Mouse (Mus musculus) midbrain, embryonic 14.5 days (tissue): ENCODE measurements around the gene Cap2. TPM values are rescaled to one million over a fixed set of nuclear protein-coding genes. Genes with fewer than 3 reads are reported as not detected.
A peak's percentile ranks its signal among the peaks of the same experiment; 100 is the strongest.

ENCODE experiments used
- ATAC-seq: fragments of 200-750 bp; cut with Nextera tagmentation; 2 replicates; pipeline ENCODE4 v1.8.0; 2017; ENCODE audit warnings: moderate number of reproducible peaks, moderate library complexity; ENCODE audit not compliant: low FRiP score, low TSS enrichment
- DNase-seq: peaks from one replicate; pipeline ENCODE4 v3.0.0-alpha.2; 2015
- H3K27ac ChIP-seq: fragments of 300-500 bp; sonication (generic); replicated peaks from 2 replicates; pipeline ENCODE4 v1.5.1; 2014; ENCODE audit warnings: mild to moderate bottlenecking, low read depth, low read length, moderate library complexity
- H3K27me3 ChIP-seq: fragments of 300-500 bp; sonication (generic); 2 replicates; pipeline ENCODE4 v1.6.1; 2014; ENCODE audit warnings: low read length, control low read depth, mixed read lengths; ENCODE audit not compliant: control insufficient read depth, insufficient read depth
- H3K36me3 ChIP-seq: fragments of 300-500 bp; sonication (generic); 2 replicates; pipeline ENCODE4 v1.6.1; 2014; ENCODE audit warnings: low read length, control low read depth; ENCODE audit not compliant: control insufficient read depth, insufficient read depth
- H3K4me1 ChIP-seq: fragments of 300-500 bp; sonication (generic); 2 replicates; pipeline ENCODE4 v1.6.1; 2014; ENCODE audit warnings: mild to moderate bottlenecking, antibody characterized with exemption, low read length, control low read depth; ENCODE audit not compliant: control insufficient read depth, insufficient read depth
- H3K4me2 ChIP-seq: fragments of 300-500 bp; sonication (generic); 2 replicates; pipeline ENCODE4 v1.6.1; 2014; ENCODE audit warnings: mild to moderate bottlenecking, low read length, moderate library complexity
- H3K4me3 ChIP-seq: fragments of 300-500 bp; sonication (generic); replicated peaks from 2 replicates; pipeline ENCODE4 v1.5.1; 2014; ENCODE audit warnings: low read depth, low read length
- H3K9ac ChIP-seq: fragments of 300-500 bp; sonication (generic); replicated peaks from 2 replicates; pipeline ENCODE4 v1.6.1; 2014; ENCODE audit warnings: mild to moderate bottlenecking, low read length, moderate library complexity
- H3K9me3 ChIP-seq: fragments of 300-500 bp; sonication (generic); 2 replicates; pipeline ENCODE4 v1.6.1; 2016; ENCODE audit warnings: low read length, control low read depth, mixed read lengths; ENCODE audit not compliant: control insufficient read depth
- WGBS: fragments of 180-500 bp; shearing (Covaris S2); extraction: QIAGEN DNeasy Blood & Tissue Kit; methylation state at CpG from one replicate; pipeline ENCODE4 v1.1.7; 2014; 5-methylcytosine and 5-hydroxymethylcytosine counted together
- polyA plus RNA-seq: library from polyadenylated mRNA; unstranded; fragments of >200 nt; fragmentation: Nextera tagmentation; extraction: Ambion mirVana; gene quantifications from 2 replicates; pipeline ENCODE4 v1.2.1, GENCODE M21; 2014

Cap2 gene
- polyA plus RNA-seq, 1 experiment from 2014 or later = 6.6 TPM

GRCm38 (mm10) chr13:46616673-46617362, 115.2 kb downstream of the Cap2 start:
- Histone ChIP-seq H3K9ac (no peak overlapping the region), H3K4me1 (no peaks in the 10 kb centered on the region), H3K36me3 (no peaks in the 10 kb centered on the region), H3K27ac (no peak overlapping the region), H3K9me3 (no peaks in the 10 kb centered on the region), H3K27me3 (no peaks in the 10 kb centered on the region), H3K4me3 (no peak overlapping the region), H3K4me2 (no peak overlapping the region)
- DNase-seq (no peak), ATAC-seq (no peak)
- 87% methylated on average over 19 of the region's 19 CpGs for WGBS

GRCm38 (mm10) chr13:46619633-46620032, 118.0 kb downstream of the Cap2 start:
- DNase-seq (peak; percentile 21), ATAC-seq (no peak)
- no peak overlapping the region for H3K4me3 ChIP-seq
- H3K27me3 ChIP-seq = no peaks in the 10 kb centered on the region
- no peak overlapping the region for H3K9ac ChIP-seq
- H3K36me3 ChIP-seq = no peaks in the 10 kb centered on the region
- no peak overlapping the region for H3K4me2 ChIP-seq
- no peaks in the 10 kb centered on the region for H3K4me1 ChIP-seq
- no peak overlapping the region for H3K27ac ChIP-seq
- H3K9me3 ChIP-seq = no peaks in the 10 kb centered on the region
- WGBS = 48% methylated on average over 11 of the region's 11 CpGs

- no peak for ATAC-seq
- no peak overlapping the region for H3K4me2 ChIP-seq
- no peak overlapping the region for H3K9ac ChIP-seq
- H3K9me3 ChIP-seq = no peaks in the 10 kb centered on the region
- DNase-seq = no peak
- no peaks in the 10 kb centered on the region for H3K27me3 ChIP-seq
- no peaks in the 10 kb centered on the region for H3K4me1 ChIP-seq
- no peaks in the 10 kb centered on the region for H3K36me3 ChIP-seq
- 81% methylated on average over 7 of the region's 7 CpGs for WGBS
- H3K4me3 ChIP-seq = no peak overlapping the region
- H3K27ac ChIP-seq = no peak overlapping the region
Observed at GRCm38 (mm10) chr13:46620964-46621757, 119.5 kb downstream of the Cap2 start.

GRCm38 (mm10) chr13:46626608-46627007, 125.0 kb downstream of the Cap2 start:
- Histone ChIP-seq H3K9me3 (no peaks in the 10 kb centered on the region), H3K36me3 (no peaks in the 10 kb centered on the region), H3K27me3 (no peaks in the 10 kb centered on the region), H3K27ac (no peak overlapping the region), H3K4me1 (peaks cover 5% of the 10 kb centered on the region; the same call in 1 of the 2 replicates), H3K4me2 (no peak overlapping the region), H3K9ac (no peak overlapping the region), H3K4me3 (no peak overlapping the region)
- ATAC-seq (no peak), DNase-seq (no peak)
- 87% methylated on average over 9 of the region's 9 CpGs for WGBS

- peak; percentile 70 for DNase-seq
- Histone ChIP-seq H3K4me1 (peaks cover 6% of the 10 kb centered on the region), H3K27ac (0 out of 2 replicates have a peak overlapping the region, but pooled peaks have one; percentile 49), H3K36me3 (no peaks in the 10 kb centered on the region), H3K9me3 (no peaks in the 10 kb centered on the region), H3K4me3 (no peak overlapping the region), H3K4me2 (no peak overlapping the region), H3K9ac (no peak overlapping the region), H3K27me3 (no peaks in the 10 kb centered on the region)
- 64% methylated on average over 10 of the region's 10 CpGs for WGBS
- no peak for ATAC-seq
Observed at GRCm38 (mm10) chr13:46627841-46628240, 126.2 kb downstream of the Cap2 start.

GRCm38 (mm10) chr13:46629391-46629790, 127.7 kb downstream of the Cap2 start:
- Histone ChIP-seq H3K9me3 (no peaks in the 10 kb centered on the region), H3K4me3 (no peak overlapping the region), H3K36me3 (no peaks in the 10 kb centered on the region), H3K9ac (no peak overlapping the region), H3K4me2 (no peak overlapping the region), H3K4me1 (peaks cover 22% of the 10 kb centered on the region), H3K27ac (no peak overlapping the region), H3K27me3 (no peaks in the 10 kb centered on the region)
- no peak for DNase-seq
- ATAC-seq = no peak
- 84% methylated on average over 6 of the region's 6 CpGs for WGBS

GRCm38 (mm10) chr13:46632796-46633195, 131.1 kb downstream of the Cap2 start:
- no peak overlapping the region for H3K4me3 ChIP-seq
- H3K4me2 ChIP-seq = no peak overlapping the region
- H3K9me3 ChIP-seq = no peaks in the 10 kb centered on the region
- H3K27me3 ChIP-seq = no peaks in the 10 kb centered on the region
- WGBS = 66% methylated on average over 4 of the region's 4 CpGs
- H3K9ac ChIP-seq = no peak overlapping the region
- DNase-seq = no peak
- H3K4me1 ChIP-seq = peaks cover 27% of the 10 kb centered on the region
- H3K27ac ChIP-seq = peak overlapping the region; percentile 82
- no peak for ATAC-seq
- H3K36me3 ChIP-seq = no peaks in the 10 kb centered on the region

GRCm38 (mm10) chr13:46633320-46634132, 131.9 kb downstream of the Cap2 start:
- peaks cover 23% of the 10 kb centered on the region for H3K4me1 ChIP-seq
- peak overlapping the region; percentile 40; the same call in 1 of the 2 replicates for H3K9ac ChIP-seq
- H3K36me3 ChIP-seq = no peaks in the 10 kb centered on the region
- DNase-seq (peak; percentile 85), ATAC-seq (peak; percentile 81)
- H3K4me3 ChIP-seq = peak overlapping the region; percentile 18
- H3K4me2 ChIP-seq = peak overlapping the region; percentile 52
- no peaks in the 10 kb centered on the region for H3K27me3 ChIP-seq
- 11% methylated on average over 18 of the region's 18 CpGs for WGBS
- H3K9me3 ChIP-seq = no peaks in the 10 kb centered on the region
- H3K27ac ChIP-seq = peak overlapping the region; percentile 82
